Mouse (Mus musculus) mammary gland, adult 2 months (tissue): Measurements from ENCODE around the gene Nat14. TPM values are rescaled to one million over a fixed set of nuclear protein-coding genes. Genes with fewer than 3 reads are reported as not detected.

Experiments used
- polyA plus RNA-seq: library from polyadenylated mRNA; depleted of rRNA; stranded (reverse); fragments of >200 nt; gene quantifications from 2 replicates; pipeline ENCODE4 v1.2.3, GENCODE M21; 2012; ENCODE audit warnings: low replicate concordance; rRNA removed

The Nat14 gene
- polyA plus RNA-seq = 2.9 and 7.1 TPM in 2 replicates

DNA sequence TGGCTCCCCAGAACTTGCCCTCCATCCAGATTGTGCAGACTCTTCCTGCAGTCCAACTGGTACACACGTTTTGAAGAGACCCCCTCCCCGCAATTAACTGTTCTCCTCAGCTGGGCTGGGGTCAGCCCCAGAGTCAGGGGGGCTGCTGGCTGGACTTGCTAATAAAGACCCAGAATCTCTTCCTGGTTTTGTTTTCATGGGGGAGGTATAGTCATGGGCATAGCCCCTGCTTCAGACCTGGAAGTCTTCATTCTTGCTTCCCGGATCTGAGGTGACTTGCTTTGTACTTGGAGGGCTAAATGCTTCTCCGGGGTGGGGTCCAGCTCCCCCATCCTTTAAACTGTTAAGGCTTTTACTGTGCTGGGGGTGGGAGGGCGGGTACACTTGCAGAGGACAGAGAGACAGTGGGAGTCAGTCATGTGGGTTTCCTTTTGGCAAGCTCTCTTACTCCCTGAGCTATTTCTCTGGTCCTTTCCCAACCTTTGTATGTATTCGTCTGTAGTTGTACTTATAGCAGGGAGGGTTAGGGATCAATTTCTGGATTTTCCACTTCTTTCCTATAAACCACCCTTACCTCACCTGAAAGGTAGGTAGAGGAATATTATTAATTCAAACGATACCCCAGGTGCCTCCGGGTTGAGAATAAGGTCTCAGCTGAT lies at the start of gene Nat14:
Gene Nat14, plus strand, starts transcription at position 205 of the 659 bp plus-strand sequence.

DNA sequence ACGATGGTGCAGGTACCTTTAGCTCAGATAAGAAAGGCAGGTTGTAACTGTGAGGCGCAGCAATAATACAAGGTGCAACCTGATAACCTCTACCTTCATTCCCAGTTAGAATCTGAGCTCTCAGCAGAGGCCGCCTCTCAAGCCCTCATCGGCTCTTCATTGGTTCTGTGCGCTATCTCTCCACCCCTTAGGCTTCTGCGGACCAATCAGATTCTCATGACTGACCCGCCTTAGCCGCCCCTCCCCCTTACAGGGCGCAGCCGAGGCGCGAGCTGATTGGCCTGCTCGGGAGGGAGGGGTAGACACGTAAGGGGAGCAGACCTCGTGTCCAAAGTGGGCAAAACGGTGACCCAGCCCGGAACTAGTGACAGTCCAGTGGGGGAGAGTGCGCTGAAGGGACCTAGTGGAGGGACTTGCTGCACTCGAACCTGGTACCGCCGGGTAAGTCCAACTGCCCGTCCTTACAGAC lies 45.0 kb upstream of the Nat14 start, which contains the start of gene Isoc2a:
Gene Isoc2a, plus strand, starts transcription at position 401 of the 469 bp plus-strand sequence.

GRCm38 (mm10) chr7:4906466-4906950 lies 15.3 kb upstream of the Nat14 start, which contains the start of gene Gm36210:
TSS of gene Gm36210 (minus strand) at chr7:4906516.

DNA sequence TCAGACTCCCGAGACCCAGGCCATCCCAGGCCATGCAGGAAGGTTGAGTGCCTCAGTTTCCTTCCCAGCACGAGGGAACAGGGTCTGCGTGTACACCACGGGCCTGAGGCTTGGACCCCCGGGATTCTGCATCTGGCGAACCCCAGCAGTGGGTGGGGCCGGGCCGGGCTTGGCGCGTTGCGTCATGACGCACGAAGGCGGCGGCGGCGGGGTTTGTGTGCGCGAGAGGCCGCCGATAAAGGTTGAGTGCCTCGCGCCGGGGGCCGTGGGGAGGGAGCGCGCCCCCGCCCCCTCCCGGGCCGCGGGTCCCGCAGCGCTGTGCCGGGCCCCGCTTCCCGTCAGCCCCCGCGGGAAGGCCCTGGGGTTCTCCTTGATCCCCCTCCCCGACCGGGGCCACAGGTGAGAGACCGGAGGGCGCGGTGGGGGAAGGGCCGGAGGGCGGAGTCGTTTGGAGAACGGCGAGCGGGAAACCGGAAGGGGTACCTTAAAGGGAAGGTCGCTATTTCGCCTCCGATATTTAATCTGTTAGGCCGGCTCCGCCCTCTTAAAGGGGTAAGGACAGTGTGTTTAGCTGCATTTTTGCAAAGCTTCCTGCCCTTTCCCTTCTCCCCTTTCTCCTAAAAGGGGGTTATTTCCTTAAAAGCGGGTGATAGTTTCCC lies 6.7 kb upstream of the Nat14 start, which contains the start of gene Zfp628:
Gene Zfp628, plus strand, starts transcription at position 211 of the 659 bp plus-strand sequence.

GRCm38 (mm10) chr7:4925441-4926381 lies 3.9 kb downstream of the Nat14 start, which contains the start of gene Ssc5d:
TSS of gene Ssc5d (plus strand) at chr7:4925785.

GRCm38 (mm10) chr7:4964272-4964671 lies 42.4 kb downstream of the Nat14 start, which contains the start of gene Sbk2:
TSS of gene Sbk2 (minus strand) at chr7:4964406.

DNA sequence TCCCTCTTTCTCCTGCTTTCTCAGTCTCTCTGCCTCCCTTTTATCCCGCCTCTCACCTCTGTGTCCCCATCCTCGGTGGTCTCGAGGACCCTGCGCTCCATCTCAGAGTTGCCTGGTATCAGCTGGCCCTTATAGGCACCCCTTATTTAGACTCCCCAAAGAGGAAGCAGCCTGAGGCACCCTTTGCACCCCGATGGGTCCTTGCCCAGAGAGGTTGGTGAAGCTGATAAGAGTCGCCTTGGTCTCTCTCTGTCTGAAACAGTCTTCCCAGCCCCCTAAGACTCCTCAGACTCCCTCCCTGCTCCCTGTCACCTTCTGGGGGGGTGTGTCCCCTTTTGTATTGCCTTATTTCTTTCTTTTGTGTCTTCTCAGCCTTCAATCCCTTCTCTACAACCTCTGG lies 49.2 kb downstream of the Nat14 start, which contains the start of gene Sbk3:
Gene Sbk3, minus strand, starts transcription at position 101 of the 400 bp plus-strand sequence.

Other genes with a start within 250 kb of the Nat14 start
- 29.8 and 46.7 TPM in 2 replicates for gene Hspbp1, start 237.0 kb upstream of the Nat14 start, polyA plus RNA-seq
- gene Brsk1, start 231.4 kb upstream of the Nat14 start, polyA plus RNA-seq = 4.4 and 6.0 TPM in 2 replicates
- gene Tmem150b, start 196.8 kb upstream of the Nat14 start, polyA plus RNA-seq = 2.0 and 2.5 TPM in 2 replicates
- 95.7 and 216 TPM in 2 replicates for gene Kmt5c, start 181.9 kb upstream of the Nat14 start, polyA plus RNA-seq
- 13.8 and 18.7 TPM in 2 replicates for gene Cox6b2, start 168.9 kb upstream of the Nat14 start, polyA plus RNA-seq
- gene Fam71e2, start 150.7 kb upstream of the Nat14 start, polyA plus RNA-seq = 0.10 TPM in 1 of 2 replicates, not detected in the other
- 0.36 and 0.78 TPM in 2 replicates for gene Il11, start 139.2 kb upstream of the Nat14 start, polyA plus RNA-seq
- not detected in 2 replicates for gene Tmem190, start 139.1 kb upstream of the Nat14 start, polyA plus RNA-seq
- 18.4 and 84.5 TPM in 2 replicates for gene Tmem238, start 132.4 kb upstream of the Nat14 start, polyA plus RNA-seq
- gene Rpl28, start 129.2 kb upstream of the Nat14 start, polyA plus RNA-seq = 252 and 384 TPM in 2 replicates
- 193 and 283 TPM in 2 replicates for gene Ube2s, start 109.4 kb upstream of the Nat14 start, polyA plus RNA-seq
- gene Shisa7, start 77.3 kb upstream of the Nat14 start, polyA plus RNA-seq = 0.54 and 1.0 TPM in 2 replicates
- gene Isoc2b, start 51.8 kb upstream of the Nat14 start, polyA plus RNA-seq = 39.7 and 42.5 TPM in 2 replicates
- gene Isoc2a, start 44.9 kb upstream of the Nat14 start, polyA plus RNA-seq = 45.1 and 54.4 TPM in 2 replicates
- 0.17 and 0.85 TPM in 2 replicates for gene Gm36210, start 15.5 kb upstream of the Nat14 start, polyA plus RNA-seq
- gene Zfp628, start 6.8 kb upstream of the Nat14 start, polyA plus RNA-seq = 15.7 and 34.3 TPM in 2 replicates
- 17.9 and 19.0 TPM in 2 replicates for gene Ssc5d, start 3.8 kb downstream of the Nat14 start, polyA plus RNA-seq
- 3.7 and 91.9 TPM in 2 replicates for gene Sbk2, start 42.4 kb downstream of the Nat14 start, polyA plus RNA-seq
- gene Sbk3, start 49.1 kb downstream of the Nat14 start, polyA plus RNA-seq = 0.25 and 1.3 TPM in 2 replicates
- 72.4 and 81.0 TPM in 2 replicates for gene Zfp579, start 74.1 kb downstream of the Nat14 start, polyA plus RNA-seq
- gene Zfp524, start 92.4 kb downstream of the Nat14 start, polyA plus RNA-seq = 35.2 and 68.4 TPM in 2 replicates
- gene Fiz1, start 92.7 kb downstream of the Nat14 start, polyA plus RNA-seq = 34.7 and 40.0 TPM in 2 replicates
- gene Gm44973, start 93.5 kb downstream of the Nat14 start, polyA plus RNA-seq = not detected in 2 replicates
- gene Zfp865, start 98.3 kb downstream of the Nat14 start, polyA plus RNA-seq = 33.5 and 79.1 TPM in 2 replicates
- gene Ccdc106, start 98.5 kb downstream of the Nat14 start, polyA plus RNA-seq = 1.5 and 3.1 TPM in 2 replicates
- not detected in 2 replicates for gene 4632433K11Rik, start 112.1 kb downstream of the Nat14 start, polyA plus RNA-seq
- gene Zfp784, start 116.4 kb downstream of the Nat14 start, polyA plus RNA-seq = 4.6 and 5.6 TPM in 2 replicates
- gene Zfp580, start 129.5 kb downstream of the Nat14 start, polyA plus RNA-seq = 19.3 and 35.9 TPM in 2 replicates
- gene U2af2, start 140.1 kb downstream of the Nat14 start, polyA plus RNA-seq = 156 and 169 TPM in 2 replicates
- gene Epn1, start 158.2 kb downstream of the Nat14 start, polyA plus RNA-seq = 168 and 263 TPM in 2 replicates
- not detected in 2 replicates for gene Rfpl4, start 194.9 kb downstream of the Nat14 start, polyA plus RNA-seq
- 0.84 and 0.93 TPM in 2 replicates for gene Rasl2-9, start 203.9 kb downstream of the Nat14 start, polyA plus RNA-seq
- gene Vmn1r55, start 227.6 kb downstream of the Nat14 start, polyA plus RNA-seq = not detected in 2 replicates